ENCODE assay signal across 25 mouse cellular contexts in the genomic region with DNA sequence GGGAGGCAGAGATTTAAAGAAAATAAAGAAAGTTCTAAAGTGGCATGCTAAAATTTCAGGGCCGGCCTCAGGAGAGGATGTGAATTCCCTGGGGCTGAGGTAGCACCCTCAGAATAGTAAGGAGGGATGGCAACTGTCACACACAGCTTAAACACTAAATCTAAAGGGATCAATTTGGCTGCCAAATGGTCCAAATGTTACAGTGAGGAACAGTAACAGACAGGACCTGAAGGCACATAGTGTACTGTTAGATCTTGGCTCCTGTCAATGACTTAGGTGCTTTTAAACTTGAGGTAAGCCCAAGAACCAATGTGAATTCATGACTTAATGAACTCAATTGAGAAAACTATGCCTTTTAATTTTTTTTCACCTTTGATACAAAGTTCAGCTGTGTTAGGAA.
DNase-seq lines count a peak whose midpoint lies in the region; ATAC-seq and TF ChIP-seq lines count a peak whose summit lies in the region.
"Had no signal": no experiment of that assay in that cellular context is flagged by ENCODE, and none has a peak within 500 bp of the region (broad histone marks: within the 10 kb centered on the region; RNA-seq: fewer than 3 reads in every experiment).

No protein-coding gene starts in this region.

- H3K36me3 ChIP-seq in forebrain, embryonic 15.5 days = no peaks in the 10 kb centered on the region
- H3K36me3 ChIP-seq in forebrain, embryonic 14.5 days (ENCODE audit: control insufficient read depth, insufficient read depth, low read length) = no peaks in the 10 kb centered on the region
- H3K36me3 ChIP-seq in heart, embryonic 12.5 days = no peaks in the 10 kb centered on the region
- no peaks in the 10 kb centered on the region for H3K36me3 ChIP-seq in heart, postnatal 0 days (replicated peaks; ENCODE audit: control insufficient read depth, insufficient read depth, low read length)
- H3K36me3 ChIP-seq in kidney, adult 2 months (ENCODE audit: control insufficient read depth, insufficient read depth, low read length) = no peaks in the 10 kb centered on the region
- H3K36me3 ChIP-seq: limb, embryonic 12.5 days; liver, embryonic 15.5 days; midbrain, embryonic 10.5 days; midbrain, embryonic 15.5 days; neural tube, embryonic 15.5 days; stomach, embryonic 15.5 days had no signal

- H3K9me3 ChIP-seq in forebrain, embryonic 15.5 days = no peaks in the 10 kb centered on the region
- H3K9me3 ChIP-seq in forebrain, embryonic 14.5 days (replicated peaks; ENCODE audit: control insufficient read depth, low read length) = no peaks in the 10 kb centered on the region
- no peaks in the 10 kb centered on the region for H3K9me3 ChIP-seq in heart, embryonic 12.5 days (replicated peaks)
- H3K9me3 ChIP-seq in heart, postnatal 0 days (replicated peaks; ENCODE audit: control insufficient read depth, low read length) = no peaks in the 10 kb centered on the region
- H3K9me3 ChIP-seq: limb, embryonic 12.5 days; liver, embryonic 15.5 days; midbrain, embryonic 10.5 days; midbrain, embryonic 15.5 days; neural tube, embryonic 15.5 days; stomach, embryonic 15.5 days had no signal

- no peak for DNase-seq in forebrain, embryonic 14.5 days (ENCODE audit: low spot score)
- no peak for DNase-seq in heart, adult 8-10 months (ENCODE audit: low spot score)
- no peak for DNase-seq in heart, postnatal 0 days (ENCODE audit: low spot score)
- DNase-seq in heart, adult 9 months (ENCODE audit: low spot score in 2 of 2) = no peak
- DNase-seq in gonadal fat pad, adult 2 months (ENCODE audit: low read depth) = peak; percentile 51
- DNase-seq in kidney, adult 2 months = no peak
- DNase-seq: adrenal gland, postnatal 10 days; cerebellum, adult 11 months; cerebellum, adult 9-10 months; cerebellum, postnatal 36 days; layer of hippocampus, adult 9-11 months; lung, embryonic 14.5 days; lung, postnatal 14 days; retina, postnatal 1 day; right cerebral cortex, postnatal 14 days had no signal

- WGBS in forebrain, embryonic 15.5 days = 36% methylated on average over 1 of the region's 1 CpGs
- 44% methylated on average over 1 of the region's 1 CpGs for WGBS in forebrain, embryonic 14.5 days
- WGBS in heart, embryonic 12.5 days = 33% methylated on average over 1 of the region's 1 CpGs
- 26% methylated on average over 1 of the region's 1 CpGs for WGBS in heart, postnatal 0 days
- 72% methylated on average over 1 of the region's 1 CpGs for WGBS in kidney, adult 2 months

- no peak for ATAC-seq in forebrain, embryonic 15.5 days (replicated peaks)
- ATAC-seq in forebrain, embryonic 14.5 days = no peak
- ATAC-seq in heart, embryonic 12.5 days (ENCODE audit: insufficient number of reproducible peaks, low FRiP score) = no peak
- ATAC-seq in heart, postnatal 0 days (ENCODE audit: insufficient read depth, low read depth) = peak; percentile 31; the same call in 1 of the 2 replicates
- ATAC-seq: intestine, postnatal 0 days had no signal

- no peak for TF ChIP-seq POLR2A in kidney, adult 2 months (IDR thresholded peaks at IDR 0.05; ENCODE audit: low read depth, low read length)

- H3K9ac ChIP-seq in forebrain, embryonic 15.5 days (replicated peaks) = no peak overlapping the region
- no peak overlapping the region for H3K9ac ChIP-seq in forebrain, embryonic 14.5 days (ENCODE audit: low read length)
- H3K9ac ChIP-seq in heart, embryonic 12.5 days = no peak overlapping the region
- H3K9ac ChIP-seq in heart, postnatal 0 days (replicated peaks; ENCODE audit: low read depth, low read length) = no peak overlapping the region
- H3K9ac ChIP-seq: limb, embryonic 12.5 days; liver, embryonic 15.5 days; lung, embryonic 14.5 days; midbrain, embryonic 15.5 days; neural tube, embryonic 15.5 days; stomach, embryonic 15.5 days had no signal

- H3K4me3 ChIP-seq in forebrain, embryonic 15.5 days = no peak overlapping the region
- no peak overlapping the region for H3K4me3 ChIP-seq in forebrain, embryonic 14.5 days (ENCODE audit: low read depth, low read length)
- no peak overlapping the region for H3K4me3 ChIP-seq in heart, embryonic 12.5 days
- no peak overlapping the region for H3K4me3 ChIP-seq in heart, postnatal 0 days (ENCODE audit: low read depth, low read length)
- H3K4me3 ChIP-seq in kidney, adult 2 months (ENCODE audit: insufficient read depth, low read depth, low read length) = no peak overlapping the region
- H3K4me3 ChIP-seq: limb, embryonic 12.5 days; liver, embryonic 15.5 days; midbrain, embryonic 10.5 days; midbrain, embryonic 15.5 days; neural tube, embryonic 15.5 days; stomach, embryonic 15.5 days had no signal

- no peak overlapping the region for H3K4me2 ChIP-seq in forebrain, embryonic 15.5 days (replicated peaks)
- no peak overlapping the region for H3K4me2 ChIP-seq in forebrain, embryonic 14.5 days (ENCODE audit: low read length)
- no peak overlapping the region for H3K4me2 ChIP-seq in heart, embryonic 12.5 days
- no peak overlapping the region for H3K4me2 ChIP-seq in heart, postnatal 0 days (ENCODE audit: low read depth, low read length)
- H3K4me2 ChIP-seq: limb, embryonic 12.5 days; liver, embryonic 15.5 days; lung, embryonic 14.5 days; midbrain, embryonic 15.5 days; neural tube, embryonic 15.5 days; stomach, embryonic 15.5 days had no signal

- no peak for TF ChIP-seq CTCF in heart, postnatal 0 days (IDR thresholded peaks at IDR 0.05; ENCODE audit: low read depth)
- TF ChIP-seq CTCF in kidney, adult 2 months (conservative IDR thresholded peaks at IDR 0.05; ENCODE audit: insufficient read depth, insufficient read length, low read depth, low read length) = no peak

- peaks cover 57% of the 10 kb centered on the region for H3K4me1 ChIP-seq in forebrain, embryonic 15.5 days
- peaks cover 40% of the 10 kb centered on the region for H3K4me1 ChIP-seq in forebrain, embryonic 14.5 days (ENCODE audit: control insufficient read depth, insufficient read depth, low read length)
- H3K4me1 ChIP-seq in heart, embryonic 12.5 days (replicated peaks) = peaks cover 44% of the 10 kb centered on the region
- H3K4me1 ChIP-seq in heart, postnatal 0 days (ENCODE audit: control insufficient read depth, insufficient read depth) = peaks cover 46% of the 10 kb centered on the region
- H3K4me1 ChIP-seq in kidney, adult 2 months (ENCODE audit: control insufficient read depth, insufficient read depth, low read length) = 0 out of 2 replicates have a peak, but pooled peaks cover 3% of the 10 kb centered on the region
- H3K4me1 ChIP-seq: liver, embryonic 15.5 days; stomach, embryonic 15.5 days had no signal

- peak overlapping the region; percentile 69 for H3K27ac ChIP-seq in forebrain, embryonic 15.5 days (replicated peaks)
- H3K27ac ChIP-seq in forebrain, embryonic 14.5 days (ENCODE audit: low read depth, low read length) = no peak overlapping the region
- H3K27ac ChIP-seq in heart, embryonic 12.5 days (ENCODE audit: poor library complexity, severe bottlenecking) = peak overlapping the region; percentile 73
- no peak overlapping the region; the same call in 1 of the 2 replicates for H3K27ac ChIP-seq in heart, postnatal 0 days (ENCODE audit: low read depth)
- no peak overlapping the region for H3K27ac ChIP-seq in kidney, adult 2 months (ENCODE audit: insufficient read depth, low read depth, low read length)
- H3K27ac ChIP-seq: limb, embryonic 12.5 days; liver, embryonic 15.5 days; neural tube, embryonic 15.5 days; stomach, embryonic 15.5 days had no signal

- TF ChIP-seq EP300 in heart, postnatal 0 days (IDR thresholded peaks at IDR 0.05; ENCODE audit: low read depth) = no peak

- H3K27me3 ChIP-seq in forebrain, embryonic 15.5 days = no peaks in the 10 kb centered on the region
- no peaks in the 10 kb centered on the region for H3K27me3 ChIP-seq in forebrain, embryonic 14.5 days (replicated peaks; ENCODE audit: control insufficient read depth, insufficient read depth, low read length)
- no peaks in the 10 kb centered on the region for H3K27me3 ChIP-seq in heart, embryonic 12.5 days (replicated peaks)
- H3K27me3 ChIP-seq in heart, postnatal 0 days (ENCODE audit: control insufficient read depth, insufficient read depth, low read length) = no peaks in the 10 kb centered on the region
- no peaks in the 10 kb centered on the region for H3K27me3 ChIP-seq in kidney, adult 2 months (replicated peaks; ENCODE audit: control insufficient read depth, insufficient read depth, low read length)
- H3K27me3 ChIP-seq: limb, embryonic 12.5 days; liver, embryonic 15.5 days; midbrain, embryonic 15.5 days; neural tube, embryonic 15.5 days; Patski; stomach, embryonic 15.5 days had no signal

Comparison
In these comparisons a context has a peak if more than half of its experiments do, and no peak if none do; other contexts are left out.
1. H3K27ac ChIP-seq: peak in forebrain, embryonic 15.5 days (single experiment) and heart, embryonic 12.5 days (single experiment); none in forebrain, embryonic 14.5 days (single experiment), heart, postnatal 0 days (single experiment) and kidney, adult 2 months (single experiment).